Mouse (Mus musculus): Measurements from ENCODE around the gene Npcd. TPM values are rescaled to one million over a fixed set of nuclear protein-coding genes. Genes with fewer than 3 reads are reported as not detected.

Gene Npcd
- 1.7 and 4.1 TPM in 2 replicates for polyA plus RNA-seq (2012; rRNA removed)

- H3K4me3 ChIP-seq (replicated peaks; ENCODE audit: insufficient read depth, low read depth, low read length) = peak within 1 kb of the TSS; percentile 96
- no peaks in the 10 kb centered on the region for H3K27me3 ChIP-seq (ENCODE audit: control insufficient read depth, insufficient read depth, low read length)
- peak within 1 kb of the TSS; percentile 85 for H3K27ac ChIP-seq (ENCODE audit: insufficient read depth, low read length)
- TF ChIP-seq CTCF (IDR thresholded peaks at IDR 0.05; ENCODE audit: borderline replicate concordance, insufficient read depth, low read depth, low read length) (no peak), POLR2A (IDR thresholded peaks at IDR 0.05; ENCODE audit: borderline replicate concordance, insufficient read depth, low read length) (peak; percentile 80)
- DNase-seq = peak; percentile 97
- peaks cover 18% of the 10 kb centered on the region; the same call in 1 of the 2 replicates for H3K4me1 ChIP-seq (ENCODE audit: control insufficient read depth, insufficient read depth, low read length)
- 2% methylated on average over 58 of the region's 58 CpGs for WGBS
Observed at GRCm38 (mm10) chr15:79834130-79834880, at the start of gene Npcd, which contains the start of gene Cbx6. Gene Npcd, minus strand, starts transcription at chr15:79834237. Gene Cbx6, minus strand, starts transcription at chr15:79834688.

GRCm38 (mm10) chr15:79883352-79883822 is 49.4 kb upstream of the Npcd start:
- TF ChIP-seq CTCF (IDR thresholded peaks at IDR 0.05; ENCODE audit: borderline replicate concordance, insufficient read depth, low read depth, low read length) = peak; percentile 75
- peak; percentile 77 for TF ChIP-seq POLR2A (IDR thresholded peaks at IDR 0.05; ENCODE audit: borderline replicate concordance, insufficient read depth, low read length)
- Histone ChIP-seq H3K4me1 (ENCODE audit: control insufficient read depth, insufficient read depth, low read length) (no peaks in the 10 kb centered on the region), H3K27me3 (ENCODE audit: control insufficient read depth, insufficient read depth, low read length) (no peaks in the 10 kb centered on the region), H3K27ac (ENCODE audit: insufficient read depth, low read length) (peak overlapping the region; percentile 24), H3K4me3 (replicated peaks; ENCODE audit: insufficient read depth, low read depth, low read length) (peak overlapping the region; percentile 52)
- DNase-seq = peak; percentile 94 to 97
- under 1% methylated on average over 30 of the region's 30 CpGs for WGBS

GRCm38 (mm10) chr15:79882623-79883267 is 48.7 kb upstream of the Npcd start:
- TF ChIP-seq POLR2A (IDR thresholded peaks at IDR 0.05; ENCODE audit: borderline replicate concordance, insufficient read depth, low read length) = peak; percentile 44; the same call in 1 of the 2 replicates
- no peak for TF ChIP-seq CTCF (IDR thresholded peaks at IDR 0.05; ENCODE audit: borderline replicate concordance, insufficient read depth, low read depth, low read length)
- peak; percentile 62 to 71 for DNase-seq
- H3K4me3 ChIP-seq (replicated peaks; ENCODE audit: insufficient read depth, low read depth, low read length) = peak overlapping the region; percentile 46
- peak overlapping the region; percentile 24 for H3K27ac ChIP-seq (ENCODE audit: insufficient read depth, low read length)
- H3K27me3 ChIP-seq (ENCODE audit: control insufficient read depth, insufficient read depth, low read length) = no peaks in the 10 kb centered on the region
- no peaks in the 10 kb centered on the region for H3K4me1 ChIP-seq (ENCODE audit: control insufficient read depth, insufficient read depth, low read length)
- 18% methylated on average over 19 of the region's 19 CpGs for WGBS

- no peak for DNase-seq
- H3K4me3 ChIP-seq (replicated peaks; ENCODE audit: insufficient read depth, low read depth, low read length) = no peak overlapping the region
- H3K4me1 ChIP-seq (ENCODE audit: control insufficient read depth, insufficient read depth, low read length) = 0 out of 2 replicates have a peak, but pooled peaks cover 1% of the 10 kb centered on the region
- TF ChIP-seq POLR2A (IDR thresholded peaks at IDR 0.05; ENCODE audit: borderline replicate concordance, insufficient read depth, low read length) (no peak), CTCF (IDR thresholded peaks at IDR 0.05; ENCODE audit: borderline replicate concordance, insufficient read depth, low read depth, low read length) (no peak)
- H3K27me3 ChIP-seq (ENCODE audit: control insufficient read depth, insufficient read depth, low read length) = no peaks in the 10 kb centered on the region
- no peak overlapping the region for H3K27ac ChIP-seq (ENCODE audit: insufficient read depth, low read length)
- 74% methylated on average over 3 of the region's 3 CpGs for WGBS
Observed at GRCm38 (mm10) chr15:79880477-79880876, 46.4 kb upstream of the Npcd start.

GRCm38 (mm10) chr15:79879319-79879718 is 45.3 kb upstream of the Npcd start:
- DNase-seq = peak; percentile 58 to 69
- Histone ChIP-seq H3K4me1 (ENCODE audit: control insufficient read depth, insufficient read depth, low read length) (0 out of 2 replicates have a peak, but pooled peaks cover 4% of the 10 kb centered on the region), H3K27ac (ENCODE audit: insufficient read depth, low read length) (no peak overlapping the region), H3K4me3 (replicated peaks; ENCODE audit: insufficient read depth, low read depth, low read length) (no peak overlapping the region), H3K27me3 (ENCODE audit: control insufficient read depth, insufficient read depth, low read length) (no peaks in the 10 kb centered on the region)
- WGBS = 5% methylated on average over 13 of the region's 13 CpGs
- TF ChIP-seq POLR2A (IDR thresholded peaks at IDR 0.05; ENCODE audit: borderline replicate concordance, insufficient read depth, low read length) = no peak

- DNase-seq = no peak
- H3K4me3 ChIP-seq (replicated peaks; ENCODE audit: insufficient read depth, low read depth, low read length) = no peak overlapping the region
- no peaks in the 10 kb centered on the region for H3K27me3 ChIP-seq (ENCODE audit: control insufficient read depth, insufficient read depth, low read length)
- 65% methylated on average over 6 of the region's 6 CpGs for WGBS
- H3K4me1 ChIP-seq (ENCODE audit: control insufficient read depth, insufficient read depth, low read length) = 0 out of 2 replicates have a peak, but pooled peaks cover 4% of the 10 kb centered on the region
- no peak overlapping the region for H3K27ac ChIP-seq (ENCODE audit: insufficient read depth, low read length)
- TF ChIP-seq POLR2A (IDR thresholded peaks at IDR 0.05; ENCODE audit: borderline replicate concordance, insufficient read depth, low read length) = no peak
- TF ChIP-seq CTCF (IDR thresholded peaks at IDR 0.05; ENCODE audit: borderline replicate concordance, insufficient read depth, low read depth, low read length) = no peak
Observed at GRCm38 (mm10) chr15:79878725-79879136, 44.7 kb upstream of the Npcd start.

GRCm38 (mm10) chr15:79875261-79875995 is 41.4 kb upstream of the Npcd start:
- no peak for TF ChIP-seq CTCF (IDR thresholded peaks at IDR 0.05; ENCODE audit: borderline replicate concordance, insufficient read depth, low read depth, low read length)
- TF ChIP-seq POLR2A (IDR thresholded peaks at IDR 0.05; ENCODE audit: borderline replicate concordance, insufficient read depth, low read length) = no peak
- Histone ChIP-seq H3K4me1 (ENCODE audit: control insufficient read depth, insufficient read depth, low read length) (0 out of 2 replicates have a peak, but pooled peaks cover 4% of the 10 kb centered on the region), H3K27ac (ENCODE audit: insufficient read depth, low read length) (no peak overlapping the region), H3K4me3 (replicated peaks; ENCODE audit: insufficient read depth, low read depth, low read length) (no peak overlapping the region), H3K27me3 (ENCODE audit: control insufficient read depth, insufficient read depth, low read length) (no peaks in the 10 kb centered on the region)
- WGBS = 40% methylated on average over 18 of the region's 18 CpGs
- peak in 1 of 2 experiments; percentile 38 for DNase-seq
